Mouse (Mus musculus): Measurements from ENCODE around the gene 1700122O11Rik. TPM values are rescaled to one million over a fixed set of nuclear protein-coding genes. Genes with fewer than 3 reads are reported as not detected.

Gene 1700122O11Rik
- polyA plus RNA-seq, 1 experiment from 2014 or later: not detected

GRCm38 (mm10) chr17:48045631-48046030 lies 7.5 kb upstream of the 1700122O11Rik start:
- Histone ChIP-seq H3K9ac (no peak overlapping the region), H3K27ac (no peak overlapping the region), H3K27me3 (replicated peaks) (no peaks in the 10 kb centered on the region), H3K36me3 (no peaks in the 10 kb centered on the region), H3K4me2 (replicated peaks) (no peak overlapping the region), H3K4me3 (no peak overlapping the region), H3K9me3 (no peaks in the 10 kb centered on the region), H3K4me1 (peaks cover 19% of the 10 kb centered on the region)
- ATAC-seq (ENCODE audit: low FRiP score, low read depth): no peak
- 36% methylated on average over 4 of the region's 4 CpGs for WGBS

- Histone ChIP-seq H3K9me3 (no peaks in the 10 kb centered on the region), H3K4me3 (no peak overlapping the region), H3K4me1 (peaks cover 22% of the 10 kb centered on the region), H3K36me3 (no peaks in the 10 kb centered on the region), H3K27ac (no peak overlapping the region), H3K9ac (no peak overlapping the region), H3K4me2 (replicated peaks) (no peak overlapping the region), H3K27me3 (replicated peaks) (no peaks in the 10 kb centered on the region)
- WGBS: 82% methylated on average over 5 of the region's 5 CpGs
- no peak for ATAC-seq (ENCODE audit: low FRiP score, low read depth)
Observed at GRCm38 (mm10) chr17:48043154-48043880, 5.2 kb upstream of the 1700122O11Rik start.

- 0 out of 2 replicates have a peak, but pooled peaks cover 4% of the 10 kb centered on the region for H3K27me3 ChIP-seq (replicated peaks)
- no peaks in the 10 kb centered on the region for H3K9me3 ChIP-seq
- peak overlapping the region; percentile 48 for H3K4me2 ChIP-seq (replicated peaks)
- peak; percentile 67; the same call in 1 of the 2 replicates for ATAC-seq (ENCODE audit: low FRiP score, low read depth)
- H3K4me3 ChIP-seq: peak overlapping the region; percentile 11; the same call in 1 of the 2 replicates
- WGBS: 5% methylated on average over 29 of the region's 29 CpGs
- H3K36me3 ChIP-seq: no peaks in the 10 kb centered on the region
- H3K9ac ChIP-seq: no peak overlapping the region
- peaks cover 22% of the 10 kb centered on the region for H3K4me1 ChIP-seq
- peak overlapping the region; percentile 46; the same call in 1 of the 2 replicates for H3K27ac ChIP-seq
Observed at GRCm38 (mm10) chr17:48041351-48042287, 3.5 kb upstream of the 1700122O11Rik start.

- Histone ChIP-seq H3K4me2 (replicated peaks) (peak overlapping the region; percentile 46), H3K27me3 (replicated peaks) (0 out of 2 replicates have a peak, but pooled peaks cover 6% of the 10 kb centered on the region), H3K9ac (no peak overlapping the region), H3K4me1 (peaks cover 22% of the 10 kb centered on the region), H3K4me3 (no peak overlapping the region), H3K27ac (no peak overlapping the region), H3K36me3 (no peaks in the 10 kb centered on the region), H3K9me3 (no peaks in the 10 kb centered on the region)
- ATAC-seq (ENCODE audit: low FRiP score, low read depth): peak; percentile 73
- WGBS: 9% methylated on average over 14 of the region's 14 CpGs
Observed at GRCm38 (mm10) chr17:48039232-48039866, 1.3 kb upstream of the 1700122O11Rik start.

GRCm38 (mm10) chr17:48036921-48037320 lies 1.2 kb downstream of the 1700122O11Rik start:
- Histone ChIP-seq H3K36me3 (no peaks in the 10 kb centered on the region), H3K27ac (no peak overlapping the region), H3K4me3 (no peak overlapping the region), H3K4me2 (replicated peaks) (no peak overlapping the region), H3K9me3 (no peaks in the 10 kb centered on the region), H3K9ac (no peak overlapping the region), H3K4me1 (peaks cover 27% of the 10 kb centered on the region), H3K27me3 (replicated peaks) (0 out of 2 replicates have a peak, but pooled peaks cover 10% of the 10 kb centered on the region)
- WGBS: 73% methylated on average over 3 of the region's 3 CpGs
- no peak for ATAC-seq (ENCODE audit: low FRiP score, low read depth)

- Histone ChIP-seq H3K9me3 (no peaks in the 10 kb centered on the region; the same call in 1 of the 2 replicates), H3K4me3 (peak overlapping the region; percentile 31), H3K27me3 (replicated peaks) (peaks cover 6% of the 10 kb centered on the region; the same call in 1 of the 2 replicates), H3K36me3 (no peaks in the 10 kb centered on the region), H3K27ac (peak overlapping the region; percentile 70), H3K4me1 (peaks cover 52% of the 10 kb centered on the region), H3K4me2 (replicated peaks) (peak overlapping the region; percentile 74), H3K9ac (peak overlapping the region; percentile 45; the same call in 1 of the 2 replicates)
- WGBS: 5% methylated on average over 42 of the region's 42 CpGs
- ATAC-seq (ENCODE audit: low FRiP score, low read depth): peak; percentile 81
Observed at GRCm38 (mm10) chr17:48031521-48032430, 6.3 kb downstream of the 1700122O11Rik start.

- Histone ChIP-seq H3K4me3 (no peak overlapping the region), H3K36me3 (no peaks in the 10 kb centered on the region), H3K27ac (no peak overlapping the region), H3K27me3 (replicated peaks) (peaks cover 3% of the 10 kb centered on the region; the same call in 1 of the 2 replicates), H3K9me3 (no peaks in the 10 kb centered on the region; the same call in 1 of the 2 replicates), H3K4me2 (replicated peaks) (0 out of 2 replicates have a peak overlapping the region, but pooled peaks have one; percentile 7), H3K4me1 (peaks cover 53% of the 10 kb centered on the region), H3K9ac (no peak overlapping the region)
- no peak for ATAC-seq (ENCODE audit: low FRiP score, low read depth)
- 19% methylated on average over 12 of the region's 12 CpGs for WGBS
Observed at GRCm38 (mm10) chr17:48029241-48029640, 8.9 kb downstream of the 1700122O11Rik start.

GRCm38 (mm10) chr17:48028250-48028649 lies 9.8 kb downstream of the 1700122O11Rik start:
- Histone ChIP-seq H3K9me3 (no peaks in the 10 kb centered on the region; the same call in 1 of the 2 replicates), H3K27ac (no peak overlapping the region), H3K36me3 (no peaks in the 10 kb centered on the region), H3K4me1 (peaks cover 54% of the 10 kb centered on the region), H3K4me2 (replicated peaks) (no peak overlapping the region), H3K27me3 (replicated peaks) (no peaks in the 10 kb centered on the region; the same call in 1 of the 2 replicates), H3K4me3 (no peak overlapping the region), H3K9ac (no peak overlapping the region)
- no peak for ATAC-seq (ENCODE audit: low FRiP score, low read depth)
- 77% methylated on average over 5 of the region's 5 CpGs for WGBS

- Histone ChIP-seq H3K9ac (no peak overlapping the region), H3K4me1 (peaks cover 59% of the 10 kb centered on the region), H3K27ac (no peak overlapping the region), H3K4me3 (no peak overlapping the region), H3K27me3 (replicated peaks) (no peaks in the 10 kb centered on the region; the same call in 1 of the 2 replicates), H3K9me3 (no peaks in the 10 kb centered on the region; the same call in 1 of the 2 replicates), H3K4me2 (replicated peaks) (no peak overlapping the region), H3K36me3 (no peaks in the 10 kb centered on the region)
- 51% methylated on average over 6 of the region's 6 CpGs for WGBS
- no peak for ATAC-seq (ENCODE audit: low FRiP score, low read depth)
Observed at GRCm38 (mm10) chr17:48027677-48028076, 10.4 kb downstream of the 1700122O11Rik start.

- Histone ChIP-seq H3K9ac (no peak overlapping the region), H3K4me3 (no peak overlapping the region), H3K27ac (no peak overlapping the region), H3K9me3 (no peaks in the 10 kb centered on the region; the same call in 1 of the 2 replicates), H3K4me2 (replicated peaks) (no peak overlapping the region), H3K4me1 (peaks cover 60% of the 10 kb centered on the region), H3K27me3 (replicated peaks) (peaks cover under 1% of the 10 kb centered on the region; the same call in 1 of the 2 replicates), H3K36me3 (no peaks in the 10 kb centered on the region)
- no peak for ATAC-seq (ENCODE audit: low FRiP score, low read depth)
- WGBS: 91% methylated on average over 5 of the region's 5 CpGs
Observed at GRCm38 (mm10) chr17:48027019-48027418, 11.1 kb downstream of the 1700122O11Rik start.

GRCm38 (mm10) chr17:48024045-48024444 lies 14.0 kb downstream of the 1700122O11Rik start:
- 0 out of 2 replicates have a peak, but pooled peaks cover 3% of the 10 kb centered on the region for H3K27me3 ChIP-seq (replicated peaks)
- no peaks in the 10 kb centered on the region; the same call in 1 of the 2 replicates for H3K9me3 ChIP-seq
- H3K36me3 ChIP-seq: no peaks in the 10 kb centered on the region
- H3K4me3 ChIP-seq: no peak overlapping the region
- H3K4me1 ChIP-seq: peaks cover 31% of the 10 kb centered on the region
- no peak for ATAC-seq (ENCODE audit: low FRiP score, low read depth)
- no peak overlapping the region for H3K9ac ChIP-seq
- H3K4me2 ChIP-seq (replicated peaks): no peak overlapping the region
- 77% methylated on average over 8 of the region's 8 CpGs for WGBS
- no peak overlapping the region for H3K27ac ChIP-seq

Data from neural tube, embryonic 12.5 days (tissue).